Comparison of ENCODE assay signal across 26 mouse cellular contexts in genomic region chr8:105961101-105961500, GRCm38 (mm10). TPM values are rescaled to one million over a fixed set of nuclear protein-coding genes. Genes with fewer than 3 reads are reported as not detected.
DNase-seq lines count a peak whose midpoint lies in the region; ATAC-seq lines count a peak whose summit lies in the region.
"Had no signal": no experiment of that assay in that cellular context is flagged by ENCODE, and none has a peak within 500 bp of the region (broad histone marks: within the 10 kb centered on the region; RNA-seq: fewer than 3 reads in every experiment).

No protein-coding gene starts in this region.

- no peak for ATAC-seq in megakaryocyte, adult 5-6 weeks (ENCODE audit: poor library complexity, severe bottlenecking)
- ATAC-seq in liver, embryonic 12.5 days = 0 out of 2 replicates have a peak, but pooled peaks have one; percentile 6
- peak; percentile 2; the same call in 1 of the 2 replicates for ATAC-seq in megakaryocyte-erythroid progenitor cell, adult 5-6 weeks (replicated peaks; ENCODE audit: low FRiP score, low TSS enrichment, poor library complexity, severe bottlenecking)
- ATAC-seq: intestine, embryonic 15.5 days; midbrain, embryonic 16.5 days had no signal

- H3K27me3 ChIP-seq in megakaryocyte, embryonic 14.5 days (replicated peaks) = peaks cover 51% of the 10 kb centered on the region
- 0 out of 2 replicates have a peak, but pooled peaks cover 4% of the 10 kb centered on the region for H3K27me3 ChIP-seq in liver, embryonic 12.5 days (replicated peaks)
- H3K27me3 ChIP-seq: embryonic facial prominence, embryonic 13.5 days; intestine, embryonic 15.5 days had no signal

- DNase-seq in ZHBTc4 (ENCODE audit: low read depth, low spot score) = peak; percentile 72
- no peak for DNase-seq in frontal cortex, postnatal 10 days (ENCODE audit: low spot score in 2 of 2)
- no peak for DNase-seq in left cerebral cortex, adult 11 months (ENCODE audit: low spot score)
- DNase-seq: adrenal gland, adult 8-10 months; cerebellum, adult 9-11 months; gastrocnemius, postnatal 14 days; heart, postnatal 36 days; kidney, adult 9 months; right cerebral cortex, postnatal 14 days; spleen, adult 18-20 months; thymus, adult 2 months had no signal

- H3K9me3 ChIP-seq in megakaryocyte, embryonic 14.5 days = no peaks in the 10 kb centered on the region
- no peaks in the 10 kb centered on the region for H3K9me3 ChIP-seq in liver, embryonic 12.5 days (replicated peaks)
- H3K9me3 ChIP-seq: embryonic facial prominence, embryonic 13.5 days; forebrain, embryonic 10.5 days; hindbrain, embryonic 15.5 days; intestine, embryonic 15.5 days; neural tube, embryonic 15.5 days had no signal

- WGBS in liver, embryonic 12.5 days (ENCODE audit: insufficient replicate concordance) = 46% methylated on average over 14 of the region's 14 CpGs

- peak overlapping the region; percentile 70 for H3K4me3 ChIP-seq in megakaryocyte, embryonic 14.5 days (replicated peaks)
- H3K4me3 ChIP-seq in liver, embryonic 12.5 days = peak overlapping the region; percentile 16; the same call in 1 of the 2 replicates
- H3K4me3 ChIP-seq: embryonic facial prominence, embryonic 13.5 days; forebrain, embryonic 10.5 days; hindbrain, embryonic 15.5 days; intestine, embryonic 15.5 days; neural tube, embryonic 15.5 days had no signal

- H3K4me1 ChIP-seq in megakaryocyte, embryonic 14.5 days = peaks cover 63% of the 10 kb centered on the region
- peaks cover 60% of the 10 kb centered on the region for H3K4me1 ChIP-seq in liver, embryonic 12.5 days

- H3K4me2 ChIP-seq in liver, embryonic 12.5 days = peak overlapping the region; percentile 57
- H3K4me2 ChIP-seq: embryonic facial prominence, embryonic 13.5 days; hindbrain, embryonic 15.5 days; intestine, embryonic 15.5 days; neural tube, embryonic 15.5 days had no signal

- no peak overlapping the region for H3K27ac ChIP-seq in liver, embryonic 12.5 days
- H3K27ac ChIP-seq: embryonic facial prominence, embryonic 13.5 days; forebrain, embryonic 10.5 days; hindbrain, embryonic 15.5 days; intestine, embryonic 15.5 days; neural tube, embryonic 15.5 days had no signal

- H3K36me3 ChIP-seq in megakaryocyte, embryonic 14.5 days (replicated peaks; ENCODE audit: low read length) = peaks cover 24% of the 10 kb centered on the region
- H3K36me3 ChIP-seq in liver, embryonic 12.5 days = peaks cover 41% of the 10 kb centered on the region
- H3K36me3 ChIP-seq: hindbrain, embryonic 15.5 days; intestine, embryonic 15.5 days; neural tube, embryonic 15.5 days had no signal

- no peak overlapping the region for H3K9ac ChIP-seq in liver, embryonic 12.5 days
- H3K9ac ChIP-seq: embryonic facial prominence, embryonic 13.5 days; hindbrain, embryonic 15.5 days; intestine, embryonic 15.5 days; neural tube, embryonic 15.5 days had no signal

RNA-seq across cellular contexts. Expression of gene Slc12a4, which starts 4.8 kb away (rescaled TPM):
- polyA plus RNA-seq in megakaryocyte, embryonic 14.5 days (2012; ENCODE audit: insufficient read depth, low replicate concordance) = 4.5 and 6.7 TPM in 2 replicates
- total RNA-seq in megakaryocyte, adult 5-6 weeks (2015) = 2.9 and 5.9 TPM in 2 replicates
- total RNA-seq in megakaryocyte, adult 5-6 weeks (2017) = 2.1 and 9.4 TPM in 2 replicates
- polyA plus RNA-seq in liver, embryonic 12.5 days (2016; fragmentation: Nextera tagmentation; extraction: Ambion mirVana) = 18.2 and 18.6 TPM in 2 replicates
- total RNA-seq in megakaryocyte-erythroid progenitor cell, adult 5-6 weeks (2014; fragmentation: Nextera tagmentation) = 11.4 and 14.2 TPM in 2 replicates
- total RNA-seq in megakaryocyte-erythroid progenitor cell, adult 5-6 weeks (2017) = 4.7 and 10.5 TPM in 2 replicates

RNA-seq across cellular contexts. Expression of gene Lcat, which starts 17.9 kb away (rescaled TPM):
- polyA plus RNA-seq in megakaryocyte, embryonic 14.5 days (2012; ENCODE audit: insufficient read depth, low replicate concordance) = 0.66 TPM in 1 of 2 replicates, not detected in the other
- 0.23 TPM in 1 of 2 replicates, not detected in the other for total RNA-seq in megakaryocyte, adult 5-6 weeks (2015)
- total RNA-seq in megakaryocyte, adult 5-6 weeks (2017) = 0.45 TPM in 1 of 2 replicates, not detected in the other
- 26.3 and 29.2 TPM in 2 replicates for polyA plus RNA-seq in liver, embryonic 12.5 days (2016; fragmentation: Nextera tagmentation; extraction: Ambion mirVana)
- total RNA-seq in megakaryocyte-erythroid progenitor cell, adult 5-6 weeks (2014; fragmentation: Nextera tagmentation) = 3.7 and 4.6 TPM in 2 replicates
- 1.5 TPM in 1 of 2 replicates, not detected in the other for total RNA-seq in megakaryocyte-erythroid progenitor cell, adult 5-6 weeks (2017)

RNA-seq across cellular contexts. Expression of gene Dpep3, which starts 18.1 kb away (rescaled TPM):
- polyA plus RNA-seq in megakaryocyte, embryonic 14.5 days (2012; ENCODE audit: insufficient read depth, low replicate concordance) = 0.46 TPM in 1 of 2 replicates, not detected in the other
- total RNA-seq in megakaryocyte, adult 5-6 weeks (2015) = not detected in 2 replicates
- not detected in 2 replicates for total RNA-seq in megakaryocyte, adult 5-6 weeks (2017)
- not detected in 2 replicates for polyA plus RNA-seq in liver, embryonic 12.5 days (2016; fragmentation: Nextera tagmentation; extraction: Ambion mirVana)
- total RNA-seq in megakaryocyte-erythroid progenitor cell, adult 5-6 weeks (2014; fragmentation: Nextera tagmentation) = not detected in 2 replicates
- not detected in 2 replicates for total RNA-seq in megakaryocyte-erythroid progenitor cell, adult 5-6 weeks (2017)
- total RNA-seq: adrenal gland, adult 8-10 months; gastrocnemius, postnatal 14 days; heart, adult 18-20 months; heart, postnatal 36 days; layer of hippocampus, postnatal 10 days; left cerebral cortex, postnatal 25 days had no signal
- polyA plus RNA-seq: embryonic facial prominence, embryonic 13.5 days; forebrain, embryonic 10.5 days; heart, embryonic 14.5 days; hindbrain, embryonic 15.5 days; intestine, embryonic 15.5 days; lung, embryonic 16.5 days; midbrain, embryonic 16.5 days; neural tube, embryonic 15.5 days had no signal

RNA-seq across cellular contexts. Expression of gene Psmb10, which starts 22.9 kb away (rescaled TPM):
- polyA plus RNA-seq in megakaryocyte, embryonic 14.5 days (2012; ENCODE audit: insufficient read depth, low replicate concordance) = 63.8 and 341 TPM in 2 replicates
- 164 and 185 TPM in 2 replicates for total RNA-seq in megakaryocyte, adult 5-6 weeks (2015)
- 56.1 and 63.6 TPM in 2 replicates for total RNA-seq in megakaryocyte, adult 5-6 weeks (2017)
- polyA plus RNA-seq in liver, embryonic 12.5 days (2016; fragmentation: Nextera tagmentation; extraction: Ambion mirVana) = 77.2 and 84.6 TPM in 2 replicates
- 93.9 and 150 TPM in 2 replicates for total RNA-seq in megakaryocyte-erythroid progenitor cell, adult 5-6 weeks (2014; fragmentation: Nextera tagmentation)
- total RNA-seq in megakaryocyte-erythroid progenitor cell, adult 5-6 weeks (2017) = 29.5 and 38.9 TPM in 2 replicates

RNA-seq across cellular contexts. Expression of gene Ctrl, which starts 27.4 kb away (rescaled TPM):
- polyA plus RNA-seq in megakaryocyte, embryonic 14.5 days (2012; ENCODE audit: insufficient read depth, low replicate concordance) = 0.39 TPM in 1 of 2 replicates, not detected in the other
- 1.3 and 2.0 TPM in 2 replicates for total RNA-seq in megakaryocyte, adult 5-6 weeks (2015)
- 0.55 and 1.1 TPM in 2 replicates for total RNA-seq in megakaryocyte, adult 5-6 weeks (2017)
- 0.94 and 1.0 TPM in 2 replicates for polyA plus RNA-seq in liver, embryonic 12.5 days (2016; fragmentation: Nextera tagmentation; extraction: Ambion mirVana)
- 1.6 TPM in 1 of 2 replicates, not detected in the other for total RNA-seq in megakaryocyte-erythroid progenitor cell, adult 5-6 weeks (2014; fragmentation: Nextera tagmentation)
- total RNA-seq in megakaryocyte-erythroid progenitor cell, adult 5-6 weeks (2017) = not detected in 2 replicates
- total RNA-seq: gastrocnemius, postnatal 14 days; heart, adult 18-20 months had no signal
